In genomic region chr15:92441630-92442180, GRCm38 (mm10) we compare ENCODE assay signal across 9 mouse cellular contexts. TPM values are rescaled to one million over a fixed set of nuclear protein-coding genes. Genes with fewer than 3 reads are reported as not detected.
A peak's percentile ranks its signal among the peaks of the same experiment; 100 is the strongest.
DNase-seq lines count a peak whose midpoint lies in the region; ATAC-seq and TF ChIP-seq lines count a peak whose summit lies in the region.
"Had no signal": no experiment of that assay in that cellular context is flagged by ENCODE, and none has a peak within 500 bp of the region (broad histone marks: within the 10 kb centered on the region; RNA-seq: fewer than 3 reads in every experiment).

No protein-coding gene starts in this region.

- no peaks in the 10 kb centered on the region for H3K9me3 ChIP-seq in lung, embryonic 15.5 days
- no peaks in the 10 kb centered on the region for H3K9me3 ChIP-seq in hindbrain, embryonic 10.5 days
- H3K9me3 ChIP-seq in limb, embryonic 10.5 days (replicated peaks), result no peaks in the 10 kb centered on the region
- H3K9me3 ChIP-seq: heart, embryonic 12.5 days had no signal

- no peak for TF ChIP-seq CTCF in lung, adult 2 months (IDR thresholded peaks at IDR 0.05; ENCODE audit: insufficient read depth, low read length)
- TF ChIP-seq CTCF in olfactory bulb, adult 2 months (IDR thresholded peaks at IDR 0.05; ENCODE audit: insufficient read depth, low read depth, low read length), result no peak

- peak overlapping the region; percentile 29 for H3K4me2 ChIP-seq in lung, embryonic 15.5 days
- H3K4me2 ChIP-seq: heart, embryonic 12.5 days had no signal

- ATAC-seq in lung, embryonic 15.5 days (ENCODE audit: borderline replicate concordance, extremely low read depth, low FRiP score, low TSS enrichment), result no peak

- H3K4me3 ChIP-seq in lung, embryonic 15.5 days, result no peak overlapping the region
- no peak overlapping the region for H3K4me3 ChIP-seq in lung, adult 2 months (replicated peaks; ENCODE audit: extremely low read depth, low read depth, low read length)
- no peak overlapping the region for H3K4me3 ChIP-seq in hindbrain, embryonic 10.5 days
- H3K4me3 ChIP-seq in limb, embryonic 10.5 days, result peak overlapping the region; percentile 29
- peak overlapping the region; percentile 29 for H3K4me3 ChIP-seq in olfactory bulb, adult 2 months (ENCODE audit: insufficient read depth, low read depth, low read length)
- H3K4me3 ChIP-seq: heart, embryonic 12.5 days had no signal

- no peaks in the 10 kb centered on the region for H3K4me1 ChIP-seq in lung, embryonic 15.5 days
- H3K4me1 ChIP-seq in lung, adult 2 months (ENCODE audit: control insufficient read depth, insufficient read depth, low read length), result no peaks in the 10 kb centered on the region
- no peaks in the 10 kb centered on the region for H3K4me1 ChIP-seq in hindbrain, embryonic 10.5 days (replicated peaks)
- peaks cover 16% of the 10 kb centered on the region for H3K4me1 ChIP-seq in limb, embryonic 10.5 days
- H3K4me1 ChIP-seq in olfactory bulb, adult 2 months (ENCODE audit: control insufficient read depth, insufficient read depth, low read length), result no peaks in the 10 kb centered on the region
- H3K4me1 ChIP-seq: heart, embryonic 12.5 days had no signal

- TF ChIP-seq POLR2A in lung, adult 2 months (IDR thresholded peaks at IDR 0.05; ENCODE audit: borderline replicate concordance, extremely low read depth, low read depth, low read length), result no peak
- no peak for TF ChIP-seq POLR2A in olfactory bulb, adult 2 months (IDR thresholded peaks at IDR 0.05; ENCODE audit: insufficient read depth, low read depth, low read length)

- H3K36me3 ChIP-seq in lung, embryonic 15.5 days, result no peaks in the 10 kb centered on the region
- no peaks in the 10 kb centered on the region for H3K36me3 ChIP-seq in hindbrain, embryonic 10.5 days
- H3K36me3 ChIP-seq in limb, embryonic 10.5 days, result no peaks in the 10 kb centered on the region
- H3K36me3 ChIP-seq: heart, embryonic 12.5 days had no signal

- WGBS in lung, embryonic 15.5 days, result 35% methylated on average over 19 of the region's 19 CpGs
- WGBS in lung, adult 2 months, result 44% methylated on average over 19 of the region's 19 CpGs
- WGBS in hindbrain, embryonic 10.5 days, result 58% methylated on average over 19 of the region's 19 CpGs
- WGBS in limb, embryonic 10.5 days, result 51% methylated on average over 19 of the region's 19 CpGs
- 52% methylated on average over 19 of the region's 19 CpGs for WGBS in olfactory bulb, adult 2 months

- no peak overlapping the region for H3K9ac ChIP-seq in lung, embryonic 15.5 days
- H3K9ac ChIP-seq: heart, embryonic 12.5 days had no signal

- no peak overlapping the region for H3K27ac ChIP-seq in lung, embryonic 15.5 days
- H3K27ac ChIP-seq in hindbrain, embryonic 10.5 days, result 0 out of 2 replicates have a peak overlapping the region, but pooled peaks have one; percentile 29
- no peak overlapping the region for H3K27ac ChIP-seq in limb, embryonic 10.5 days
- H3K27ac ChIP-seq in olfactory bulb, adult 2 months (ENCODE audit: insufficient read depth, low read depth, low read length), result no peak overlapping the region

- H3K27me3 ChIP-seq in lung, embryonic 15.5 days, result no peaks in the 10 kb centered on the region
- no peaks in the 10 kb centered on the region for H3K27me3 ChIP-seq in hindbrain, embryonic 10.5 days (ENCODE audit: insufficient read depth, poor library complexity, severe bottlenecking)
- no peaks in the 10 kb centered on the region for H3K27me3 ChIP-seq in limb, embryonic 10.5 days (ENCODE audit: low read depth, poor library complexity, severe bottlenecking)
- H3K27me3 ChIP-seq: heart, embryonic 12.5 days had no signal

- intact Hi-C loops in left cerebral cortex, postnatal 36 days (cut with DNase I), result loop anchor here (10.0 kb wide), 2 partner anchors 153 to 177 kb away; no protein-coding TSS in a partner anchor
- intact Hi-C loops in left cerebral cortex, postnatal 10 days (cut with DNase I), result loop anchor here (10.0 kb wide), 1 partner anchor 563 kb away; no protein-coding TSS in a partner anchor

- no peak for DNase-seq in lung, adult 2 months
- DNase-seq in hindbrain, embryonic 10.5 days (ENCODE audit: low spot score), result peak; percentile 30
- DNase-seq in limb, embryonic 10.5 days (ENCODE audit: low spot score), result peak; percentile 37
- DNase-seq in left cerebral cortex, postnatal 36 days (ENCODE audit: low spot score in 2 of 2), result no peak
- no peak for DNase-seq in left cerebral cortex, postnatal 10 days (ENCODE audit: extremely low spot score in 1 of 2, low spot score in 2 of 2)
- DNase-seq: kidney, adult 18-20 months had no signal

RNA-seq across cellular contexts. Expression of gene Pdzrn4, which starts 45.0 kb away (rescaled TPM):
- 1.7 TPM in 2 replicates for polyA plus RNA-seq in lung, embryonic 15.5 days (2015; fragmentation: Nextera tagmentation; extraction: Ambion mirVana)
- polyA plus RNA-seq in lung, adult 2 months (2012; rRNA removed), result 0.17 and 0.18 TPM in 2 replicates
- polyA plus RNA-seq in hindbrain, embryonic 10.5 days (2016; fragmentation: Nextera tagmentation; extraction: Ambion mirVana), result 7.3 and 14.0 TPM in 2 replicates
- 0.40 and 1.2 TPM in 2 replicates for polyA plus RNA-seq in limb, embryonic 10.5 days (2016; fragmentation: Nextera tagmentation; extraction: Ambion mirVana)
- not detected in 2 replicates for polyA plus RNA-seq in olfactory bulb, adult 2 months (2012; ENCODE audit: insufficient read depth, insufficient read length, low replicate concordance, missing spikeins)
- total RNA-seq in left cerebral cortex, postnatal 36 days (2021), result 10 to 100 TPM; 10.2 to 14.4 TPM
- total RNA-seq in left cerebral cortex, postnatal 10 days (2021), result 10 to 100 TPM; 16.4 to 18.5 TPM

Comparison
In these comparisons a context has a peak if more than half of its experiments do, and no peak if none do; other contexts are left out.
1. H3K4me3 ChIP-seq: peak in limb, embryonic 10.5 days (single experiment) and olfactory bulb, adult 2 months (single experiment); none in lung, embryonic 15.5 days (single experiment), lung, adult 2 months (single experiment) and hindbrain, embryonic 10.5 days (single experiment).
2. DNase-seq: peak in hindbrain, embryonic 10.5 days (single experiment) and limb, embryonic 10.5 days (single experiment); none in lung, adult 2 months (single experiment), left cerebral cortex, postnatal 36 days (0 of 2) and left cerebral cortex, postnatal 10 days (0 of 2).